Comparison of ENCODE assay signal across 7 mouse cellular contexts in the genomic region with DNA sequence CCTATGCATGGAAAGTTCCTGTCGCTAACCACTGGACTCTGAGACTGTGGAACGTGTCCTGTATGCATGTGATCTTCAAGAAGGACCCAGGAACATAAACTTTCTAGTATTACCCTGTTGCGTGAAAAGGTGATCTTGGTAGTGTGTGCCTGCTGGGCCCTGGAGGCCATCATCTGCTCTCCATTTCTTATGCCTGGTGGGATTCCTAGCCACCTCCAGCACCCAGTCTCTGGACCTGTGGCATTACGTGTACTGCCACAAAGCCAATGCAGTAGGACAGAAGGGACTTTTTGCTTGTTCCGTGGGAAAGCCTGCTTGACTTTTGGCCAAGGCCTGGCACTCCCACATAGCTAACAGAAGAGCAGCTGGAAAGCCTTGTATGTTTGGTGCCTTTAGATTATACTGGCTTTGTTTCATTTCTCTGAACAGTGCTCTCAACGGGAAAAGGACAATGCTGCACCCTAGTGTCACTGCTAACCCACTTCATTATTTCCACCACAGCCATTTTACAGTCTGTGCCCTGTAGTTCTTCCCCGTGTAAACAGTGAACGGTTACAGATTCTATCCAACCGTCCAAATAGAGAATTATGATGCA. TPM values are rescaled to one million over a fixed set of nuclear protein-coding genes. Genes with fewer than 3 reads are reported as not detected.
DNase-seq lines count a peak whose midpoint lies in the region; ATAC-seq and TF ChIP-seq lines count a peak whose summit lies in the region.

No protein-coding gene starts in this region.

- DNase-seq in thymus, adult 2 months: peak; percentile 35
- no peak for DNase-seq in thymus, postnatal 36 days
- peak; percentile 35 for DNase-seq in embryo, embryonic 11 days
- DNase-seq in layer of hippocampus, adult 2 months (ENCODE audit: low spot score in 2 of 2): peak; percentile 45 to 49

- peaks cover 4% of the 10 kb centered on the region; the same call in 1 of the 2 replicates for H3K4me1 ChIP-seq in thymus, adult 2 months (replicated peaks; ENCODE audit: control insufficient read depth, insufficient read depth, low read length)
- H3K4me1 ChIP-seq in hindbrain, embryonic 12.5 days: no peaks in the 10 kb centered on the region
- peaks cover 8% of the 10 kb centered on the region; the same call in 1 of the 2 replicates for H3K4me1 ChIP-seq in small intestine, adult 2 months (ENCODE audit: control insufficient read depth, insufficient read depth, insufficient read length, low read length)

- peak; percentile 58 for ATAC-seq in hindbrain, embryonic 12.5 days (ENCODE audit: low FRiP score)
- peak; percentile 41 for ATAC-seq in megakaryocyte progenitor cell, adult 5-6 weeks (replicated peaks; ENCODE audit: poor library complexity)

- no peaks in the 10 kb centered on the region for H3K27me3 ChIP-seq in thymus, adult 2 months (ENCODE audit: control insufficient read depth, insufficient read depth, low read length)
- H3K27me3 ChIP-seq in hindbrain, embryonic 12.5 days: no peaks in the 10 kb centered on the region
- no peaks in the 10 kb centered on the region for H3K27me3 ChIP-seq in small intestine, adult 2 months (ENCODE audit: control insufficient read depth, insufficient read depth, low read length)

- H3K4me2 ChIP-seq in hindbrain, embryonic 12.5 days (replicated peaks): no peak overlapping the region

- no peak overlapping the region for H3K27ac ChIP-seq in thymus, adult 2 months (ENCODE audit: control insufficient read depth, insufficient read depth, low read length)
- H3K27ac ChIP-seq in hindbrain, embryonic 12.5 days: no peak overlapping the region
- no peak overlapping the region for H3K27ac ChIP-seq in layer of hippocampus, adult 2 months
- H3K27ac ChIP-seq in small intestine, adult 2 months (ENCODE audit: insufficient read depth, low read depth, low read length): peak overlapping the region; percentile 8

- no peaks in the 10 kb centered on the region for H3K9me3 ChIP-seq in hindbrain, embryonic 12.5 days (replicated peaks)

- TF ChIP-seq POLR2A in thymus, adult 2 months (IDR thresholded peaks at IDR 0.05; ENCODE audit: control insufficient read depth, extremely low read depth, insufficient read depth, low read length, poor library complexity): no peak
- no peak for TF ChIP-seq POLR2A in small intestine, adult 2 months (IDR thresholded peaks at IDR 0.05; ENCODE audit: low read depth, low read length)

- TF ChIP-seq CTCF in thymus, adult 2 months (IDR thresholded peaks at IDR 0.05; ENCODE audit: borderline replicate concordance, control insufficient read depth, extremely low read depth, insufficient read depth, low read length, poor library complexity): no peak
- peak; percentile 87 for TF ChIP-seq CTCF in layer of hippocampus, adult 2 months (conservative IDR thresholded peaks at IDR 0.05)
- TF ChIP-seq CTCF in small intestine, adult 2 months (IDR thresholded peaks at IDR 0.05; ENCODE audit: extremely low read depth, insufficient read length, insufficient replicate concordance, low read depth, low read length): peak; percentile 30; the same call in 1 of the 2 replicates

- H3K36me3 ChIP-seq in thymus, adult 2 months (ENCODE audit: control insufficient read depth, insufficient read depth, low read length): peaks cover 14% of the 10 kb centered on the region; the same call in 1 of the 2 replicates
- H3K36me3 ChIP-seq in hindbrain, embryonic 12.5 days: no peaks in the 10 kb centered on the region
- peaks cover 8% of the 10 kb centered on the region for H3K36me3 ChIP-seq in small intestine, adult 2 months (ENCODE audit: control insufficient read depth, insufficient read depth, low read length)

- H3K4me3 ChIP-seq in thymus, adult 2 months (ENCODE audit: control insufficient read depth, insufficient read depth, low read length): no peak overlapping the region
- no peak overlapping the region for H3K4me3 ChIP-seq in hindbrain, embryonic 12.5 days
- no peak overlapping the region for H3K4me3 ChIP-seq in layer of hippocampus, adult 2 months
- no peak overlapping the region for H3K4me3 ChIP-seq in small intestine, adult 2 months (ENCODE audit: low read depth, low read length)

- WGBS in thymus, adult 2 months: 75% methylated on average over 9 of the region's 9 CpGs
- 71% methylated on average over 9 of the region's 9 CpGs for WGBS in hindbrain, embryonic 12.5 days
- WGBS in small intestine, adult 2 months: 17% methylated on average over 9 of the region's 9 CpGs

- H3K9ac ChIP-seq in hindbrain, embryonic 12.5 days: no peak overlapping the region

RNA-seq across cellular contexts. Expression of a gene that starts 27.1 kb away (rescaled TPM):
- 13.4 and 13.7 TPM in 2 replicates for polyA plus RNA-seq in thymus, adult 2 months (2012; rRNA removed)
- polyA plus RNA-seq in hindbrain, embryonic 12.5 days (2016; fragmentation: Nextera tagmentation; extraction: Ambion mirVana): 32.4 and 35.1 TPM in 2 replicates
- 10 to 100 TPM; 44.0 to 47.3 TPM for total RNA-seq in layer of hippocampus, adult 2 months (2021)
- total RNA-seq in megakaryocyte progenitor cell, adult 5-6 weeks (2015): 82.1 and 105 TPM in 2 replicates
- 98.5 and 129 TPM in 2 replicates for total RNA-seq in megakaryocyte progenitor cell, adult 5-6 weeks (2017)
- 0.72 and 1.7 TPM in 2 replicates for polyA plus RNA-seq in small intestine, adult 2 months (2012; rRNA removed)

RNA-seq across cellular contexts. Expression of a gene that starts 54.8 kb away (rescaled TPM):
- polyA plus RNA-seq in thymus, adult 2 months (2012; rRNA removed): 4.5 and 5.2 TPM in 2 replicates
- polyA plus RNA-seq in hindbrain, embryonic 12.5 days (2016; fragmentation: Nextera tagmentation; extraction: Ambion mirVana): 3.2 and 4.6 TPM in 2 replicates
- total RNA-seq in layer of hippocampus, adult 2 months (2021): 1 to 10 TPM; 5.6 to 8.0 TPM
- total RNA-seq in megakaryocyte progenitor cell, adult 5-6 weeks (2015): 21.7 and 34.3 TPM in 2 replicates
- total RNA-seq in megakaryocyte progenitor cell, adult 5-6 weeks (2017): 13.2 and 14.0 TPM in 2 replicates
- polyA plus RNA-seq in small intestine, adult 2 months (2012; rRNA removed): 0.29 and 0.90 TPM in 2 replicates

Comparison
In these comparisons a context has a peak if more than half of its experiments do, and no peak if none do; other contexts are left out.
1. DNase-seq: peak in thymus, adult 2 months (single experiment), embryo, embryonic 11 days (single experiment) and layer of hippocampus, adult 2 months (2 of 2); none in thymus, postnatal 36 days (0 of 2).